Mouse (Mus musculus): ENCODE data around the gene H13. TPM values are rescaled to one million over a fixed set of nuclear protein-coding genes. Genes with fewer than 3 reads are reported as not detected.
"Not testable (repeated sequence)": the region's sequence is repeated elsewhere in the genome, so short reads cannot be mapped to it uniquely, and the experiment has no call there.

The H13 gene
- polyA plus RNA-seq, 1 experiment: 64.3 TPM

- no peak for DNase-seq (ENCODE audit: low spot score)
Measured at GRCm38 (mm10) chr2:152661163-152661562, 8.1 kb upstream of the H13 start.

- not testable (repeated sequence) for DNase-seq (ENCODE audit: low spot score)
Measured at GRCm38 (mm10) chr2:152666191-152666590, 3.1 kb upstream of the H13 start.

GRCm38 (mm10) chr2:152669639-152670484 is 601 bp downstream of the H13 start:
- DNase-seq (ENCODE audit: low spot score): no peak

GRCm38 (mm10) chr2:152670983-152671641 is 1.9 kb downstream of the H13 start:
- no peak for DNase-seq (ENCODE audit: low spot score)

- DNase-seq (ENCODE audit: low spot score): no peak
Measured at GRCm38 (mm10) chr2:152671642-152671999, 2.4 kb downstream of the H13 start.

GRCm38 (mm10) chr2:152672166-152672565 is 2.9 kb downstream of the H13 start:
- DNase-seq (ENCODE audit: low spot score): no peak

- DNase-seq (ENCODE audit: low spot score): no peak
Measured at GRCm38 (mm10) chr2:152674148-152674547, 4.9 kb downstream of the H13 start.

GRCm38 (mm10) chr2:152675252-152675791 is 6.1 kb downstream of the H13 start:
- no peak for DNase-seq (ENCODE audit: low spot score)

GRCm38 (mm10) chr2:152678302-152678701 is 9.0 kb downstream of the H13 start:
- no peak for DNase-seq (ENCODE audit: low spot score)

- no peak for DNase-seq (ENCODE audit: low spot score)
Measured at GRCm38 (mm10) chr2:152678925-152679324, 9.7 kb downstream of the H13 start.

GRCm38 (mm10) chr2:152679701-152680355 is 10.6 kb downstream of the H13 start:
- DNase-seq (ENCODE audit: low spot score): no peak

GRCm38 (mm10) chr2:152683086-152683485 is 13.8 kb downstream of the H13 start:
- DNase-seq (ENCODE audit: low spot score): no peak

GRCm38 (mm10) chr2:152686399-152686798 is 17.1 kb downstream of the H13 start:
- no peak for DNase-seq (ENCODE audit: low spot score)

GRCm38 (mm10) chr2:152686806-152687267 is 17.6 kb downstream of the H13 start, which contains the start of gene Mcts2:
Mcts2 (plus strand) TSS chr2:152687035.
- DNase-seq (ENCODE audit: low spot score): peak; percentile 71

GRCm38 (mm10) chr2:152691564-152692217 is 22.4 kb downstream of the H13 start:
- DNase-seq (ENCODE audit: low spot score): no peak

GRCm38 (mm10) chr2:152693233-152693632 is 24.0 kb downstream of the H13 start:
- DNase-seq (ENCODE audit: low spot score): peak; percentile 55

GRCm38 (mm10) chr2:152693735-152694134 is 24.5 kb downstream of the H13 start:
- no peak for DNase-seq (ENCODE audit: low spot score)

- DNase-seq (ENCODE audit: low spot score): no peak
Measured at GRCm38 (mm10) chr2:152694708-152695107, 25.4 kb downstream of the H13 start.

- DNase-seq (ENCODE audit: low spot score): no peak
Measured at GRCm38 (mm10) chr2:152696016-152696415, 26.8 kb downstream of the H13 start.

- peak; percentile 92 for DNase-seq (ENCODE audit: low spot score)
Measured at GRCm38 (mm10) chr2:152696476-152697164, 27.4 kb downstream of the H13 start.

GRCm38 (mm10) chr2:152700138-152700537 is 30.9 kb downstream of the H13 start:
- DNase-seq (ENCODE audit: low spot score): no peak

Measured in urinary bladder, adult 2 months (tissue).